9 mouse cellular contexts compared by ENCODE assay signal in genomic region chr3:87983627-87984026, GRCm38 (mm10). TPM values are rescaled to one million over a fixed set of nuclear protein-coding genes. Genes with fewer than 3 reads are reported as not detected.
DNase-seq lines count a peak whose midpoint lies in the region; ATAC-seq and TF ChIP-seq lines count a peak whose summit lies in the region.
"Had no signal": no experiment of that assay in that cellular context is flagged by ENCODE, and none has a peak within 500 bp of the region (broad histone marks: within the 10 kb centered on the region; RNA-seq: fewer than 3 reads in every experiment).

No protein-coding gene starts in this region.

- no peak for ATAC-seq in lung, postnatal 0 days
- no peak for ATAC-seq in limb, embryonic 13.5 days (ENCODE audit: low FRiP score, low read depth)
- ATAC-seq in stomach, embryonic 14.5 days (ENCODE audit: insufficient number of reproducible peaks, insufficient read depth, low FRiP score, low read depth), result no peak
- no peak for ATAC-seq in CD4-positive, CD25-positive, alpha-beta regulatory T cell, adult 4 months

- DNase-seq in heart, embryonic 10.5 days (ENCODE audit: low spot score), result no peak
- no peak for DNase-seq in heart, postnatal 4 days
- DNase-seq in lung, postnatal 0 days (ENCODE audit: low spot score), result no peak
- DNase-seq in lung, adult 18-20 months, result no peak
- DNase-seq in left cerebral cortex, postnatal 25 days (ENCODE audit: low spot score in 2 of 2), result no peak
- DNase-seq: B cell, adult 2 months had no signal

- no peaks in the 10 kb centered on the region for H3K36me3 ChIP-seq in heart, embryonic 10.5 days
- H3K36me3 ChIP-seq in lung, postnatal 0 days (ENCODE audit: insufficient read depth, low read length), result no peaks in the 10 kb centered on the region
- H3K36me3 ChIP-seq in limb, embryonic 13.5 days, result no peaks in the 10 kb centered on the region
- no peaks in the 10 kb centered on the region for H3K36me3 ChIP-seq in stomach, embryonic 14.5 days (ENCODE audit: control insufficient read depth, insufficient read depth, low read length)

- H3K9ac ChIP-seq in lung, postnatal 0 days (replicated peaks; ENCODE audit: low read depth), result no peak overlapping the region
- H3K9ac ChIP-seq in limb, embryonic 13.5 days, result peak overlapping the region; percentile 48; the same call in 1 of the 2 replicates
- H3K9ac ChIP-seq in stomach, embryonic 14.5 days (replicated peaks; ENCODE audit: low read depth, low read length), result no peak overlapping the region

- WGBS in heart, embryonic 10.5 days, result 39% methylated on average over 6 of the region's 6 CpGs
- 44% methylated on average over 6 of the region's 6 CpGs for WGBS in lung, postnatal 0 days
- WGBS in limb, embryonic 13.5 days, result 47% methylated on average over 6 of the region's 6 CpGs
- WGBS in stomach, embryonic 14.5 days, result 41% methylated on average over 6 of the region's 6 CpGs

- H3K4me1 ChIP-seq in heart, embryonic 10.5 days, result peaks cover 100% of the 10 kb centered on the region
- H3K4me1 ChIP-seq in lung, postnatal 0 days (ENCODE audit: insufficient read depth, low read depth, low read length), result peaks cover 49% of the 10 kb centered on the region; the same call in 1 of the 2 replicates
- H3K4me1 ChIP-seq in limb, embryonic 13.5 days, result peaks cover 61% of the 10 kb centered on the region
- H3K4me1 ChIP-seq in stomach, embryonic 14.5 days (ENCODE audit: control insufficient read depth, insufficient read depth, low read length), result peaks cover 58% of the 10 kb centered on the region

- no peak for TF ChIP-seq EP300 in lung, postnatal 0 days (IDR thresholded peaks at IDR 0.05)

- H3K4me2 ChIP-seq in lung, postnatal 0 days (replicated peaks; ENCODE audit: low read depth, low read length), result peak overlapping the region; percentile 39
- peak overlapping the region; percentile 49 for H3K4me2 ChIP-seq in limb, embryonic 13.5 days (replicated peaks)
- peak overlapping the region; percentile 32 for H3K4me2 ChIP-seq in stomach, embryonic 14.5 days (replicated peaks; ENCODE audit: low read depth, low read length)

- no peaks in the 10 kb centered on the region; the same call in 1 of the 2 replicates for H3K9me3 ChIP-seq in heart, embryonic 10.5 days
- H3K9me3 ChIP-seq in lung, postnatal 0 days (ENCODE audit: low read length), result no peaks in the 10 kb centered on the region
- no peaks in the 10 kb centered on the region for H3K9me3 ChIP-seq in limb, embryonic 13.5 days
- H3K9me3 ChIP-seq in stomach, embryonic 14.5 days (ENCODE audit: control insufficient read depth, low read depth, low read length), result no peaks in the 10 kb centered on the region

- peak overlapping the region; percentile 44 for H3K4me3 ChIP-seq in heart, embryonic 10.5 days
- H3K4me3 ChIP-seq in lung, postnatal 0 days (ENCODE audit: low read depth, low read length), result no peak overlapping the region
- no peak overlapping the region for H3K4me3 ChIP-seq in limb, embryonic 13.5 days
- no peak overlapping the region for H3K4me3 ChIP-seq in stomach, embryonic 14.5 days (ENCODE audit: low read depth, low read length)

- intact Hi-C loops in left cerebral cortex, postnatal 25 days (cut with DNase I), result no loop called here

- peak overlapping the region; percentile 93 for H3K27ac ChIP-seq in heart, embryonic 10.5 days
- peak overlapping the region; percentile 95 for H3K27ac ChIP-seq in lung, postnatal 0 days (ENCODE audit: low read length)
- peak overlapping the region; percentile 66; the same call in 1 of the 2 replicates for H3K27ac ChIP-seq in limb, embryonic 13.5 days
- peak overlapping the region; percentile 94 for H3K27ac ChIP-seq in stomach, embryonic 14.5 days (ENCODE audit: low read length)

- H3K27me3 ChIP-seq in heart, embryonic 10.5 days (ENCODE audit: insufficient read depth, poor library complexity, severe bottlenecking), result peaks cover 5% of the 10 kb centered on the region
- H3K27me3 ChIP-seq in lung, postnatal 0 days (replicated peaks; ENCODE audit: insufficient read depth, low read length), result peaks cover 2% of the 10 kb centered on the region; the same call in 1 of the 2 replicates
- peaks cover 11% of the 10 kb centered on the region for H3K27me3 ChIP-seq in limb, embryonic 13.5 days
- H3K27me3 ChIP-seq in stomach, embryonic 14.5 days (ENCODE audit: control insufficient read depth, insufficient read depth, low read length), result peaks cover 2% of the 10 kb centered on the region; the same call in 1 of the 2 replicates

- no peak for TF ChIP-seq CTCF in lung, postnatal 0 days (IDR thresholded peaks at IDR 0.05)

RNA-seq across cellular contexts. Expression of gene Nes, which starts 12.7 kb away (rescaled TPM):
- polyA plus RNA-seq in heart, embryonic 10.5 days (2016; fragmentation: Nextera tagmentation; extraction: Ambion mirVana), result 25.0 and 28.8 TPM in 2 replicates
- 10 to 100 TPM; 66.5 to 70.4 TPM for total RNA-seq in heart, postnatal 4 days (2021)
- polyA plus RNA-seq in lung, postnatal 0 days (2015; fragmentation: Nextera tagmentation; extraction: Ambion mirVana), result 22.2 and 30.7 TPM in 2 replicates
- 30.5 and 32.8 TPM in 2 replicates for polyA plus RNA-seq in limb, embryonic 13.5 days (2015; fragmentation: Nextera tagmentation; extraction: Ambion mirVana)
- polyA plus RNA-seq in stomach, embryonic 14.5 days (2014; fragmentation: Nextera tagmentation; extraction: Ambion mirVana), result 10.5 and 10.6 TPM in 2 replicates
- not detected for polyA plus RNA-seq in CD4-positive, CD25-positive, alpha-beta regulatory T cell, adult 4 months (2017; shearing (Covaris generic))
- total RNA-seq in left cerebral cortex, postnatal 25 days (2021), result 1 to 10 TPM; 5.2 to 6.2 TPM

RNA-seq across cellular contexts. Expression of gene Bcan, which starts 16.4 kb away (rescaled TPM):
- 0.05 TPM in 1 of 2 replicates, not detected in the other for polyA plus RNA-seq in heart, embryonic 10.5 days (2016; fragmentation: Nextera tagmentation; extraction: Ambion mirVana)
- total RNA-seq in heart, postnatal 4 days (2021), result under 1 TPM; 0.12 to 0.29 TPM
- polyA plus RNA-seq in lung, postnatal 0 days (2015; fragmentation: Nextera tagmentation; extraction: Ambion mirVana), result 0.33 and 0.56 TPM in 2 replicates
- 0.57 and 0.59 TPM in 2 replicates for polyA plus RNA-seq in limb, embryonic 13.5 days (2015; fragmentation: Nextera tagmentation; extraction: Ambion mirVana)
- polyA plus RNA-seq in stomach, embryonic 14.5 days (2014; fragmentation: Nextera tagmentation; extraction: Ambion mirVana), result 0.10 and 0.27 TPM in 2 replicates
- polyA plus RNA-seq in CD4-positive, CD25-positive, alpha-beta regulatory T cell, adult 4 months (2017; shearing (Covaris generic)), result not detected
- total RNA-seq in left cerebral cortex, postnatal 25 days (2021), result 100 to 1,000 TPM; 257 to 284 TPM

RNA-seq across cellular contexts. Expression of gene Crabp2, which starts 35.2 kb away (rescaled TPM):
- polyA plus RNA-seq in heart, embryonic 10.5 days (2016; fragmentation: Nextera tagmentation; extraction: Ambion mirVana), result 35.8 and 126 TPM in 2 replicates
- total RNA-seq in heart, postnatal 4 days (2021), result 1 to 10 TPM in 1 of 2 experiments, under 1 TPM in 1; 0.91 to 1.0 TPM
- polyA plus RNA-seq in lung, postnatal 0 days (2015; fragmentation: Nextera tagmentation; extraction: Ambion mirVana), result 0.21 and 0.38 TPM in 2 replicates
- polyA plus RNA-seq in limb, embryonic 13.5 days (2015; fragmentation: Nextera tagmentation; extraction: Ambion mirVana), result 518 and 520 TPM in 2 replicates
- 30.7 and 44.1 TPM in 2 replicates for polyA plus RNA-seq in stomach, embryonic 14.5 days (2014; fragmentation: Nextera tagmentation; extraction: Ambion mirVana)
- polyA plus RNA-seq in CD4-positive, CD25-positive, alpha-beta regulatory T cell, adult 4 months (2017; shearing (Covaris generic)), result not detected
- 1 to 10 TPM; 3.9 to 5.7 TPM for total RNA-seq in left cerebral cortex, postnatal 25 days (2021)

RNA-seq across cellular contexts. Expression of gene Hapln2, which starts 43.8 kb away (rescaled TPM):
- polyA plus RNA-seq in heart, embryonic 10.5 days (2016; fragmentation: Nextera tagmentation; extraction: Ambion mirVana), result 0.07 and 0.08 TPM in 2 replicates
- not detected for total RNA-seq in heart, postnatal 4 days (2021)
- polyA plus RNA-seq in lung, postnatal 0 days (2015; fragmentation: Nextera tagmentation; extraction: Ambion mirVana), result not detected in 2 replicates
- polyA plus RNA-seq in limb, embryonic 13.5 days (2015; fragmentation: Nextera tagmentation; extraction: Ambion mirVana), result 0.23 TPM in 1 of 2 replicates, not detected in the other
- 0.26 TPM in 1 of 2 replicates, not detected in the other for polyA plus RNA-seq in stomach, embryonic 14.5 days (2014; fragmentation: Nextera tagmentation; extraction: Ambion mirVana)
- under 1 TPM in 1 of 2 experiments, not detected in 1; 0.17 TPM for polyA plus RNA-seq in CD4-positive, CD25-positive, alpha-beta regulatory T cell, adult 4 months (2017; shearing (Covaris generic))
- 1 to 10 TPM; 7.4 to 9.6 TPM for total RNA-seq in left cerebral cortex, postnatal 25 days (2021)

RNA-seq across cellular contexts. Expression of gene Rrnad1, which starts 53.1 kb away (rescaled TPM):
- polyA plus RNA-seq in heart, embryonic 10.5 days (2016; fragmentation: Nextera tagmentation; extraction: Ambion mirVana), result 16.8 and 21.0 TPM in 2 replicates
- 1 to 10 TPM; 7.7 to 8.9 TPM for total RNA-seq in heart, postnatal 4 days (2021)
- polyA plus RNA-seq in lung, postnatal 0 days (2015; fragmentation: Nextera tagmentation; extraction: Ambion mirVana), result 10.8 and 11.2 TPM in 2 replicates
- polyA plus RNA-seq in limb, embryonic 13.5 days (2015; fragmentation: Nextera tagmentation; extraction: Ambion mirVana), result 22.3 and 23.6 TPM in 2 replicates
- 17.9 and 20.0 TPM in 2 replicates for polyA plus RNA-seq in stomach, embryonic 14.5 days (2014; fragmentation: Nextera tagmentation; extraction: Ambion mirVana)
- polyA plus RNA-seq in CD4-positive, CD25-positive, alpha-beta regulatory T cell, adult 4 months (2017; shearing (Covaris generic)), result 10 to 100 TPM; 24.4 to 28.2 TPM
- 10 to 100 TPM; 19.5 to 21.8 TPM for total RNA-seq in left cerebral cortex, postnatal 25 days (2021)

Comparison
In these comparisons a context has a peak if more than half of its experiments do, and no peak if none do; other contexts are left out.
1. RNA of gene Nes, which starts 12.7 kb away (polyA plus RNA-seq): 30.5 to 32.8 TPM in limb, embryonic 13.5 days, 25.0 to 28.8 TPM in heart, embryonic 10.5 days, 22.2 to 30.7 TPM in lung, postnatal 0 days and 10.5 to 10.6 TPM in stomach, embryonic 14.5 days; not detected in CD4-positive, CD25-positive, alpha-beta regulatory T cell, adult 4 months; every median in the first group is over 10 times any median in the second.
2. RNA of gene Crabp2, which starts 35.2 kb away (polyA plus RNA-seq): 518 to 520 TPM in limb, embryonic 13.5 days, 35.8 to 126 TPM in heart, embryonic 10.5 days and 30.7 to 44.1 TPM in stomach, embryonic 14.5 days; 0.21 to 0.38 TPM in lung, postnatal 0 days and not detected in CD4-positive, CD25-positive, alpha-beta regulatory T cell, adult 4 months; every median in the first group is over 10 times any median in the second.
3. Peak in every context shown above with its lines, with median percentiles within 50 percentile points of each other: H3K27ac ChIP-seq and H3K4me2 ChIP-seq.